Mouse (Mus musculus) midbrain, embryonic 13.5 days (tissue): ENCODE results near the gene Camk2g. TPM values are rescaled to one million over a fixed set of nuclear protein-coding genes. Genes with fewer than 3 reads are reported as not detected.

ENCODE experiments used
- ATAC-seq: fragments of 200-750 bp; cut with Nextera tagmentation; 2 replicates; pipeline ENCODE4 v1.8.0; 2017; ENCODE audit warnings: mild to moderate bottlenecking, moderate TSS enrichment, moderate library complexity
- H3K27ac ChIP-seq: fragments of 300-500 bp; sonication (generic); 2 replicates; pipeline ENCODE4 v1.5.1; 2015; ENCODE audit warnings: inconsistent platforms, mild to moderate bottlenecking, moderate library complexity
- H3K27me3 ChIP-seq: fragments of 300-500 bp; sonication (generic); 2 replicates; pipeline ENCODE4 v1.6.1; 2015; ENCODE audit warnings: mild to moderate bottlenecking, inconsistent platforms
- H3K36me3 ChIP-seq: fragments of 300-500 bp; sonication (generic); 2 replicates; pipeline ENCODE4 v1.6.1; 2015; ENCODE audit warnings: mild to moderate bottlenecking, inconsistent platforms
- H3K4me1 ChIP-seq: fragments of 300-500 bp; sonication (generic); replicated peaks from 2 replicates; pipeline ENCODE4 v1.6.1; 2015; ENCODE audit warnings: inconsistent platforms
- H3K4me2 ChIP-seq: fragments of 300-500 bp; sonication (generic); replicated peaks from 2 replicates; pipeline ENCODE4 v1.6.1; 2015; ENCODE audit warnings: moderate library complexity, mild to moderate bottlenecking, inconsistent platforms
- H3K4me3 ChIP-seq: fragments of 300-500 bp; sonication (generic); replicated peaks from 2 replicates; pipeline ENCODE4 v1.5.1; 2015; ENCODE audit warnings: mild to moderate bottlenecking, inconsistent platforms
- H3K9ac ChIP-seq: fragments of 300-500 bp; sonication (generic); replicated peaks from 2 replicates; pipeline ENCODE4 v1.6.1; 2015; ENCODE audit warnings: mild to moderate bottlenecking, inconsistent platforms
- H3K9me3 ChIP-seq: fragments of 300-500 bp; sonication (generic); 2 replicates; pipeline ENCODE4 v1.6.1; 2016; ENCODE audit warnings: mild to moderate bottlenecking, inconsistent platforms
- WGBS: fragments of 180-500 bp; shearing (Covaris S2); methylation state at CpG from one replicate; pipeline ENCODE4 v1.1.7; 2015; 5-methylcytosine and 5-hydroxymethylcytosine counted together
- polyA plus RNA-seq: library from polyadenylated mRNA; unstranded; fragments of >200 nt; fragmentation: Nextera tagmentation; extraction: Ambion mirVana; gene quantifications from 2 replicates; pipeline ENCODE4 v1.2.1, GENCODE M21; 2015

The Camk2g gene
- polyA plus RNA-seq, 1 experiment from 2014 or later: 84.2 TPM

- Histone ChIP-seq H3K4me1 (no peaks in the 10 kb centered on the region), H3K27me3 (no peaks in the 10 kb centered on the region), H3K4me3 (no peak overlapping the region), H3K36me3 (no peaks in the 10 kb centered on the region), H3K9me3 (no peaks in the 10 kb centered on the region), H3K9ac (no peak overlapping the region), H3K27ac (no peak overlapping the region), H3K4me2 (no peak overlapping the region)
- WGBS: 88% methylated on average over 3 of the region's 3 CpGs
- ATAC-seq: no peak
Observed at GRCm38 (mm10) chr14:20828524-20828923, 34.6 kb upstream of the Camk2g start.

- H3K4me3 ChIP-seq: no peak overlapping the region
- WGBS: 88% methylated on average over 5 of the region's 5 CpGs
- no peak for ATAC-seq
- no peaks in the 10 kb centered on the region for H3K4me1 ChIP-seq
- H3K27me3 ChIP-seq: no peaks in the 10 kb centered on the region
- H3K36me3 ChIP-seq: no peaks in the 10 kb centered on the region
- H3K9me3 ChIP-seq: no peaks in the 10 kb centered on the region
- H3K9ac ChIP-seq: no peak overlapping the region
- no peak overlapping the region for H3K27ac ChIP-seq
- no peak overlapping the region for H3K4me2 ChIP-seq
Observed at GRCm38 (mm10) chr14:20827491-20827890, 33.6 kb upstream of the Camk2g start.

- no peak for ATAC-seq
- Histone ChIP-seq H3K36me3 (no peaks in the 10 kb centered on the region), H3K4me3 (no peak overlapping the region), H3K27ac (no peak overlapping the region), H3K9me3 (no peaks in the 10 kb centered on the region), H3K4me1 (no peaks in the 10 kb centered on the region), H3K9ac (no peak overlapping the region), H3K27me3 (no peaks in the 10 kb centered on the region), H3K4me2 (no peak overlapping the region)
- WGBS: 84% methylated on average over 8 of the region's 8 CpGs
Observed at GRCm38 (mm10) chr14:20827061-20827460, 33.2 kb upstream of the Camk2g start.

GRCm38 (mm10) chr14:20825516-20825915 is 31.6 kb upstream of the Camk2g start:
- Histone ChIP-seq H3K36me3 (no peaks in the 10 kb centered on the region), H3K27me3 (no peaks in the 10 kb centered on the region), H3K4me1 (no peaks in the 10 kb centered on the region), H3K9me3 (no peaks in the 10 kb centered on the region), H3K4me2 (no peak overlapping the region), H3K9ac (no peak overlapping the region), H3K4me3 (no peak overlapping the region), H3K27ac (no peak overlapping the region)
- WGBS: 92% methylated on average over 2 of the region's 2 CpGs
- ATAC-seq: no peak

- Histone ChIP-seq H3K36me3 (no peaks in the 10 kb centered on the region), H3K9me3 (no peaks in the 10 kb centered on the region), H3K4me2 (no peak overlapping the region), H3K4me3 (no peak overlapping the region), H3K27ac (no peak overlapping the region), H3K9ac (no peak overlapping the region), H3K27me3 (no peaks in the 10 kb centered on the region), H3K4me1 (no peaks in the 10 kb centered on the region)
- no peak for ATAC-seq
- WGBS: 81% methylated on average over 1 of the region's 1 CpGs
Observed at GRCm38 (mm10) chr14:20824517-20824916, 30.6 kb upstream of the Camk2g start.

- no peaks in the 10 kb centered on the region for H3K36me3 ChIP-seq
- no peak overlapping the region for H3K27ac ChIP-seq
- H3K9ac ChIP-seq: no peak overlapping the region
- H3K4me2 ChIP-seq: no peak overlapping the region
- 86% methylated on average over 3 of the region's 3 CpGs for WGBS
- ATAC-seq: no peak
- no peaks in the 10 kb centered on the region; the same call in 1 of the 2 replicates for H3K9me3 ChIP-seq
- H3K4me1 ChIP-seq: no peaks in the 10 kb centered on the region
- H3K4me3 ChIP-seq: no peak overlapping the region
- no peaks in the 10 kb centered on the region for H3K27me3 ChIP-seq
Observed at GRCm38 (mm10) chr14:20815448-20815847, 21.6 kb upstream of the Camk2g start.

- H3K27me3 ChIP-seq: no peaks in the 10 kb centered on the region
- no peaks in the 10 kb centered on the region for H3K4me1 ChIP-seq
- no peaks in the 10 kb centered on the region for H3K36me3 ChIP-seq
- H3K9me3 ChIP-seq: no peaks in the 10 kb centered on the region; the same call in 1 of the 2 replicates
- no peak for ATAC-seq
- H3K9ac ChIP-seq: no peak overlapping the region
- H3K27ac ChIP-seq: no peak overlapping the region
- WGBS: 85% methylated on average over 7 of the region's 7 CpGs
- no peak overlapping the region for H3K4me3 ChIP-seq
- H3K4me2 ChIP-seq: no peak overlapping the region
Observed at GRCm38 (mm10) chr14:20811779-20812406, 18.0 kb upstream of the Camk2g start.

GRCm38 (mm10) chr14:20811236-20811635 is 17.3 kb upstream of the Camk2g start:
- Histone ChIP-seq H3K27ac (no peak overlapping the region), H3K4me1 (no peaks in the 10 kb centered on the region), H3K9me3 (no peaks in the 10 kb centered on the region), H3K9ac (no peak overlapping the region), H3K4me2 (no peak overlapping the region), H3K27me3 (no peaks in the 10 kb centered on the region), H3K4me3 (no peak overlapping the region), H3K36me3 (no peaks in the 10 kb centered on the region)
- 87% methylated on average over 8 of the region's 8 CpGs for WGBS
- no peak for ATAC-seq

- Histone ChIP-seq H3K27ac (no peak overlapping the region), H3K27me3 (no peaks in the 10 kb centered on the region), H3K9ac (no peak overlapping the region), H3K4me1 (no peaks in the 10 kb centered on the region), H3K4me3 (no peak overlapping the region), H3K4me2 (no peak overlapping the region), H3K36me3 (no peaks in the 10 kb centered on the region), H3K9me3 (no peaks in the 10 kb centered on the region)
- no peak for ATAC-seq
Observed at GRCm38 (mm10) chr14:20809820-20810219, 15.9 kb upstream of the Camk2g start.

- Histone ChIP-seq H3K27ac (no peak overlapping the region), H3K27me3 (no peaks in the 10 kb centered on the region), H3K9me3 (no peaks in the 10 kb centered on the region), H3K9ac (no peak overlapping the region), H3K4me1 (no peaks in the 10 kb centered on the region), H3K36me3 (no peaks in the 10 kb centered on the region), H3K4me3 (no peak overlapping the region), H3K4me2 (no peak overlapping the region)
- WGBS: 83% methylated on average over 4 of the region's 4 CpGs
- ATAC-seq: no peak
Observed at GRCm38 (mm10) chr14:20809349-20809748, 15.5 kb upstream of the Camk2g start.

- Histone ChIP-seq H3K9ac (no peak overlapping the region), H3K9me3 (no peaks in the 10 kb centered on the region), H3K36me3 (no peaks in the 10 kb centered on the region), H3K4me3 (no peak overlapping the region), H3K27ac (no peak overlapping the region), H3K27me3 (no peaks in the 10 kb centered on the region), H3K4me1 (no peaks in the 10 kb centered on the region), H3K4me2 (no peak overlapping the region)
- WGBS: 88% methylated on average over 14 of the region's 14 CpGs
- ATAC-seq: no peak
Observed at GRCm38 (mm10) chr14:20806116-20806840, 12.4 kb upstream of the Camk2g start.

GRCm38 (mm10) chr14:20804964-20805672 is 11.2 kb upstream of the Camk2g start:
- Histone ChIP-seq H3K36me3 (no peaks in the 10 kb centered on the region), H3K4me3 (no peak overlapping the region), H3K27ac (no peak overlapping the region), H3K27me3 (no peaks in the 10 kb centered on the region), H3K9me3 (no peaks in the 10 kb centered on the region), H3K9ac (no peak overlapping the region), H3K4me2 (no peak overlapping the region), H3K4me1 (no peaks in the 10 kb centered on the region)
- 78% methylated on average over 9 of the region's 9 CpGs for WGBS
- ATAC-seq: no peak
